Mouse (Mus musculus): ENCODE results near the gene Enpp3. TPM values are rescaled to one million over a fixed set of nuclear protein-coding genes. Genes with fewer than 3 reads are reported as not detected.

The Enpp3 gene
- total and polyA plus RNA-seq, 2 experiments = 12.4 to 39.7 TPM

- H3K4me1 ChIP-seq (ENCODE audit: control insufficient read depth, insufficient read depth, low read length) = no peaks in the 10 kb centered on the region
- no peak overlapping the region; the same call in 1 of the 2 replicates for H3K9ac ChIP-seq (ENCODE audit: low read depth, low read length)
- no peak overlapping the region for H3K27ac ChIP-seq (replicated peaks; ENCODE audit: insufficient read depth, low read depth, low read length)
- H3K4me3 ChIP-seq (ENCODE audit: insufficient read depth, low read depth, low read length) = peak overlapping the region; percentile 35; the same call in 1 of the 2 replicates
- no peak for DNase-seq (ENCODE audit: extremely low read depth, low read depth, low spot score)
- no peaks in the 10 kb centered on the region for H3K36me3 ChIP-seq (ENCODE audit: control insufficient read depth, insufficient read depth, low read length)
- H3K79me2 ChIP-seq (ENCODE audit: control insufficient read depth, insufficient read depth, low read length) = no peaks in the 10 kb centered on the region
- H3K27me3 ChIP-seq (ENCODE audit: control insufficient read depth, insufficient read depth, low read length) = no peaks in the 10 kb centered on the region
- no peak for TF ChIP-seq CTCF (IDR thresholded peaks at IDR 0.05; ENCODE audit: low read depth, low read length)
- no peak for TF ChIP-seq POLR2A (IDR thresholded peaks at IDR 0.05; ENCODE audit: extremely low read depth, insufficient read depth, low read length)
- WGBS = 28% methylated on average over 11 of the region's 11 CpGs
These were observed 88.3 kb downstream of the Enpp3 start for GRCm38 (mm10) chr10:24754251-24754835.

DNA sequence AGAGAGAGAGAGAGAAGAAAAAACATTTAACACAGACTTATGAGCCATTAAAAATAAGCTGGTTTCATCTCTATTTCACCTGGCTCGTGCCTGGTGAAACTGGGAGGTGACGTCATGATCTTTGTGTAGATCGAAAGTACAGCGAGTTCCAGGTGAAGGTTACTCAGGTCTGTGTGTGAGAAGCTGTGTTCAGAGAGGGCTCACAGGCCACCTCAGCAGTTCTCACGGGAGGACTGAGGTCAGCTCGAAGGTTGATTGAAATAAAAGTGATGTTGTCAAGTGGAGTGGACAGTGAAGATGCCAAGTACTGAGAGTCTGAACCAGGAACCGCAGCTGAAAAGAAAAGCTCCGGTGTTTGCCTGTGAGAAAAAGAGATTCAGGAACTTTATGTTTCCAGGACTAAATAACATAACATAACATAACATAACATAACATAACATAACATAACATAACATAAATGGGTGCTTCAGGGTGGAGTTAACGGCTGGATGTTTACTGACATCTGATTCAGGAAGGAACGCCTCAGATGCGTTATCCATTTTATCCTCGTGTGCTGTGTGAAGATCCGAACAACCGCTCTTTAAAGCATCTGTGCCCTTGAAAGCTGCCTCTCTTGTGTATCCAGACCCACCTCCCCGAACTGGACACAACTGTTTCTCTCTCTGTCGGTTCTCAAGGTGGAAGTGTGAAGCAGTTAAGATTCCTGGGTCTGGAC, 88.9 kb downstream of the Enpp3 start:
- TF ChIP-seq CTCF (IDR thresholded peaks at IDR 0.05; ENCODE audit: low read depth, low read length) (no peak), POLR2A (IDR thresholded peaks at IDR 0.05; ENCODE audit: extremely low read depth, insufficient read depth, low read length) (no peak)
- peak; percentile 72 for DNase-seq (ENCODE audit: extremely low read depth, low read depth, low spot score)
- Histone ChIP-seq H3K27ac (replicated peaks; ENCODE audit: insufficient read depth, low read depth, low read length) (no peak overlapping the region), H3K27me3 (ENCODE audit: control insufficient read depth, insufficient read depth, low read length) (no peaks in the 10 kb centered on the region), H3K9ac (ENCODE audit: low read depth, low read length) (no peak overlapping the region), H3K79me2 (ENCODE audit: control insufficient read depth, insufficient read depth, low read length) (no peaks in the 10 kb centered on the region), H3K36me3 (ENCODE audit: control insufficient read depth, insufficient read depth, low read length) (no peaks in the 10 kb centered on the region), H3K4me1 (ENCODE audit: control insufficient read depth, insufficient read depth, low read length) (no peaks in the 10 kb centered on the region), H3K4me3 (ENCODE audit: insufficient read depth, low read depth, low read length) (no peak overlapping the region)
- WGBS = 44% methylated on average over 16 of the region's 16 CpGs

DNA sequence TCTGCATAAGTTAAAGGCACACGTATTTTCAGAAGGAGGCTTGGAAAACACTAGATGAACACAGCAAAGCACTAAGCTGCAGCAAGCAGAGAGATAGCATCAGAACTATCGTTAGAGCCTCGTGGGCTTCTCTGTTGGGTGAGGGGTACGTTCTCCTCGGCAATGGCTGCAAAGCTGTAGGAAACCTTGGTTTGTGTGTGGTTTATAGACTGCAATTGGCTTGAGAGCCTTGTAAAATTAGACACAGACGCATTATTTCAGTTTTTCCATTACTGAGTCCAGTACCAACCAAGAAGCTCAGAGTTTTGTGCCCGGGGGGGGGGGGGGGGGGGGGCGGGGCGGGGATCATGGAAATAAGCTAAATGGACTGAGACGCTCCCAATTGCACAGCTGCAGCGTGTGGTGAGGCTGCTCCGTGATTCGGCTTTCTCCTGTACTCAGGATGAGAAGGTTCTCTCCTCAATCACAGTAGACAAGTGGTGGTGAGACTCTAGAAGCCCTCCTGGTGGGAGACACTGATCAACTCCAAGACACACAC, 99.6 kb downstream of the Enpp3 start:
- Histone ChIP-seq H3K4me1 (ENCODE audit: control insufficient read depth, insufficient read depth, low read length) (no peaks in the 10 kb centered on the region), H3K36me3 (ENCODE audit: control insufficient read depth, insufficient read depth, low read length) (no peaks in the 10 kb centered on the region), H3K79me2 (ENCODE audit: control insufficient read depth, insufficient read depth, low read length) (no peaks in the 10 kb centered on the region), H3K4me3 (ENCODE audit: insufficient read depth, low read depth, low read length) (no peak overlapping the region), H3K27ac (replicated peaks; ENCODE audit: insufficient read depth, low read depth, low read length) (no peak overlapping the region), H3K9ac (ENCODE audit: low read depth, low read length) (no peak overlapping the region), H3K27me3 (ENCODE audit: control insufficient read depth, insufficient read depth, low read length) (no peaks in the 10 kb centered on the region)
- DNase-seq (ENCODE audit: extremely low read depth, low read depth, low spot score) = no peak
- no peak for TF ChIP-seq POLR2A (IDR thresholded peaks at IDR 0.05; ENCODE audit: extremely low read depth, insufficient read depth, low read length)
- TF ChIP-seq CTCF (IDR thresholded peaks at IDR 0.05; ENCODE audit: low read depth, low read length) = no peak
- WGBS = 76% methylated on average over 13 of the region's 13 CpGs

GRCm38 (mm10) chr10:24741229-24742198, 101.1 kb downstream of the Enpp3 start:
- 33% methylated on average over 7 of the region's 7 CpGs for WGBS
- Histone ChIP-seq H3K27me3 (ENCODE audit: control insufficient read depth, insufficient read depth, low read length) (no peaks in the 10 kb centered on the region), H3K36me3 (ENCODE audit: control insufficient read depth, insufficient read depth, low read length) (no peaks in the 10 kb centered on the region), H3K4me3 (ENCODE audit: insufficient read depth, low read depth, low read length) (no peak overlapping the region), H3K79me2 (ENCODE audit: control insufficient read depth, insufficient read depth, low read length) (no peaks in the 10 kb centered on the region), H3K4me1 (ENCODE audit: control insufficient read depth, insufficient read depth, low read length) (no peaks in the 10 kb centered on the region), H3K9ac (ENCODE audit: low read depth, low read length) (no peak overlapping the region), H3K27ac (replicated peaks; ENCODE audit: insufficient read depth, low read depth, low read length) (no peak overlapping the region)
- TF ChIP-seq POLR2A (IDR thresholded peaks at IDR 0.05; ENCODE audit: extremely low read depth, insufficient read depth, low read length) (no peak), CTCF (IDR thresholded peaks at IDR 0.05; ENCODE audit: low read depth, low read length) (no peak)
- no peak for DNase-seq (ENCODE audit: extremely low read depth, low read depth, low spot score)

GRCm38 (mm10) chr10:24739171-24739570, 103.5 kb downstream of the Enpp3 start:
- Histone ChIP-seq H3K9ac (ENCODE audit: low read depth, low read length) (no peak overlapping the region), H3K79me2 (ENCODE audit: control insufficient read depth, insufficient read depth, low read length) (no peaks in the 10 kb centered on the region), H3K4me3 (ENCODE audit: insufficient read depth, low read depth, low read length) (no peak overlapping the region), H3K4me1 (ENCODE audit: control insufficient read depth, insufficient read depth, low read length) (no peaks in the 10 kb centered on the region), H3K36me3 (ENCODE audit: control insufficient read depth, insufficient read depth, low read length) (no peaks in the 10 kb centered on the region), H3K27ac (replicated peaks; ENCODE audit: insufficient read depth, low read depth, low read length) (no peak overlapping the region), H3K27me3 (ENCODE audit: control insufficient read depth, insufficient read depth, low read length) (no peaks in the 10 kb centered on the region)
- TF ChIP-seq POLR2A (IDR thresholded peaks at IDR 0.05; ENCODE audit: extremely low read depth, insufficient read depth, low read length) (no peak), CTCF (IDR thresholded peaks at IDR 0.05; ENCODE audit: low read depth, low read length) (no peak)
- DNase-seq (ENCODE audit: extremely low read depth, low read depth, low spot score) = no peak
- WGBS = 86% methylated on average over 2 of the region's 2 CpGs
